Mouse (Mus musculus) stomach, postnatal 0 days (tissue): ENCODE measurements around the gene Cldn11. TPM values are rescaled to one million over a fixed set of nuclear protein-coding genes. Genes with fewer than 3 reads are reported as not detected.

Experiments
- ATAC-seq: fragments of 200-750 bp; cut with Nextera tagmentation; 2 replicates; pipeline ENCODE4 v1.8.0; 2017; ENCODE audit not compliant: low FRiP score, low TSS enrichment
- DNase-seq: peaks from one replicate; pipeline ENCODE4 v3.0.0-alpha.2; 2016; ENCODE audit warnings: low spot score
- H3K27ac ChIP-seq: fragments of 300-500 bp; sonication (generic); replicated peaks from 2 replicates; pipeline ENCODE4 v1.5.1; 2014; ENCODE audit warnings: mild to moderate bottlenecking, control low read depth
- H3K27me3 ChIP-seq: fragments of 300-500 bp; sonication (generic); 2 replicates; pipeline ENCODE4 v1.6.1; 2014; ENCODE audit warnings: low read length; ENCODE audit not compliant: control insufficient read depth, insufficient read depth
- H3K36me3 ChIP-seq: fragments of 300-500 bp; sonication (generic); 2 replicates; pipeline ENCODE4 v1.6.1; 2014; ENCODE audit warnings: low read length, mixed read lengths; ENCODE audit not compliant: control insufficient read depth, insufficient read depth
- H3K4me1 ChIP-seq: fragments of 300-500 bp; sonication (generic); replicated peaks from 2 replicates; pipeline ENCODE4 v1.6.1; 2014; ENCODE audit warnings: antibody characterized with exemption; ENCODE audit not compliant: control insufficient read depth, insufficient read depth
- H3K4me2 ChIP-seq: fragments of 300-500 bp; sonication (generic); replicated peaks from 2 replicates; pipeline ENCODE4 v1.6.1; 2014; ENCODE audit warnings: low read depth, mild to moderate bottlenecking, control low read depth, moderate library complexity
- H3K4me3 ChIP-seq: fragments of 300-500 bp; sonication (generic); 2 replicates; pipeline ENCODE4 v1.5.1; 2014; ENCODE audit warnings: low read depth, low read length, control low read depth
- H3K9ac ChIP-seq: fragments of 300-500 bp; sonication (generic); 2 replicates; pipeline ENCODE4 v1.6.1; 2014; ENCODE audit warnings: mild to moderate bottlenecking, low read length, control low read depth, mixed read lengths
- H3K9me3 ChIP-seq: fragments of 300-500 bp; sonication (generic); 2 replicates; pipeline ENCODE4 v1.6.1; 2016; ENCODE audit warnings: low read length; ENCODE audit not compliant: control insufficient read depth
- CTCF ChIP-seq: IDR thresholded peaks from 2 replicates; pipeline ENCODE4 v1.5.1; 2016; ENCODE audit warnings: antibody characterized with exemption, low read depth, mild to moderate bottlenecking, moderate library complexity
- EP300 ChIP-seq: optimal IDR thresholded peaks from 2 replicates; pipeline ENCODE3; 2016; ENCODE audit warnings: antibody characterized with exemption
- WGBS: fragments of 180-500 bp; shearing (Covaris S2); extraction: QIAGEN DNeasy Blood & Tissue Kit; methylation state at CpG from one replicate; pipeline ENCODE4 v1.1.7; 2014; 5-methylcytosine and 5-hydroxymethylcytosine counted together
- polyA plus RNA-seq: library from polyadenylated mRNA; unstranded; fragments of >200 nt; fragmentation: Nextera tagmentation; extraction: Ambion mirVana; gene quantifications from 2 replicates; pipeline ENCODE4 v1.2.1, GENCODE M21; 2015

Cldn11 gene
- polyA plus RNA-seq, 1 experiment from 2014 or later, result 0.50 TPM

DNA sequence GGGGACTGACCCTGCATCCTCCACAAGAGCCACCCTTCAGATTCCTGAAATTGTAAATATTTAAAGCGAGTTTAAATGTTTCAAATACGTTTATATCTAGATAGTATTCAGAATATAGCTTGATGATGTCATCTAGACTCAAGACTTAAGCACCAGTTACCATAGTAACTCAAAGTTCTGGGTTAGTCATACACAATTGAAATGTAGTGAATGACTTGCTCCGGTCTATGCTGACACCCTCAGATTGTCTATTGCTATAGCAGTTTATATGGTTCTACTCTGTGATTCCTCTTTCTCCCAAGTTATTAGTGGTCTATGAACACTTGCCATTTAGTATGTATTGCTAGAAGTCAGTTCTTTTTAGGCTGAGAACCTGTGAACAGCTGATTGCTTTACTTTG lies 40.6 kb upstream of the Cldn11 start:
- Histone ChIP-seq H3K4me3 (no peak overlapping the region), H3K4me1 (no peaks in the 10 kb centered on the region), H3K9ac (no peak overlapping the region), H3K27ac (no peak overlapping the region), H3K9me3 (no peaks in the 10 kb centered on the region), H3K4me2 (no peak overlapping the region), H3K36me3 (peaks cover 3% of the 10 kb centered on the region; the same call in 1 of the 2 replicates), H3K27me3 (no peaks in the 10 kb centered on the region)
- ATAC-seq (peak; percentile 75), DNase-seq (no peak)
- TF ChIP-seq EP300 (no peak), CTCF (peak; percentile 68)
- WGBS, result 34% methylated on average over 3 of the region's 3 CpGs

DNA sequence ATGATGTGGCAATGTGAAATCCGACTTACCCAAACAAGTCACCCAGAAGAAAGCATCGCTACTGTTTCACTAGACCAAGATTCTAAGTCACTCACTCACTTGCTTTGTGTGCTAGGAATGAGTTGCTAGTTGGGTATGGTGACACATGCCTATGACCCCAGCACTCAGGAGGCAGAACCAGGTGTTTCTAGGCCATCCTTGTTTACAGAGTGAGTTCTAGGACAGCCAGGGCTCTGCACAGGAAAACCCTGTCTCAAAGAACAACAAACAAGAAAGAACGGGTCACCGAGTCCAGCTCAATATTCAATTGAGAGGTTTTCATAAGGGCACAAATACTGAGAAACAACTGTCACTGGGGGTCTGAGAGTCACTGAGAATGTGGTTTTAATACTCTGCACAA lies 26.6 kb upstream of the Cldn11 start:
- H3K4me2 ChIP-seq, result no peak overlapping the region
- DNase-seq (no peak), ATAC-seq (no peak)
- no peak overlapping the region for H3K4me3 ChIP-seq
- TF ChIP-seq EP300 (no peak), CTCF (no peak)
- H3K9me3 ChIP-seq, result no peaks in the 10 kb centered on the region
- no peak overlapping the region for H3K9ac ChIP-seq
- no peaks in the 10 kb centered on the region for H3K27me3 ChIP-seq
- WGBS, result 77% methylated on average over 4 of the region's 4 CpGs
- peaks cover 2% of the 10 kb centered on the region; the same call in 1 of the 2 replicates for H3K36me3 ChIP-seq
- no peaks in the 10 kb centered on the region for H3K4me1 ChIP-seq
- H3K27ac ChIP-seq, result no peak overlapping the region

DNA sequence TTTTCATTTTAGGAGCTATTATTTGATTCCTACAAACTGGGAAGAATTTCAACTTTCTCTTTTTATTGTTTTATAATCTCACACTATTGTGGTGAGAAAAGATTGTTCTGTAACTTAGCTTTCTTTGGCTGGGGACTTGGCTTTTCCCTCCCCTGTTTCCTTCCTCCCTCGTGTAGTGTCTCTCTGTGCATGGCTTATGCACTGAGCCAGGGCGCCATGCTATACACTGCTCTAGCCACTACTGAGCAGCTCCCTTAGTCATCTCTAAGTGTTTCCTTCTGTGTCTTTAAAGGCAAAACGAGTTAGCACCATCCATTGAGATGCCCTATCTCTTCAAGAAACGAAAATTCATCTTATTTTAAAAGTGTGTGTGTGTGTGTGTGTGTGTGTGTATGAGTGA lies 23.4 kb upstream of the Cldn11 start:
- DNase-seq (no peak), ATAC-seq (no peak)
- H3K4me2 ChIP-seq, result no peak overlapping the region
- no peak overlapping the region for H3K27ac ChIP-seq
- WGBS, result 65% methylated on average over 4 of the region's 4 CpGs
- no peaks in the 10 kb centered on the region; the same call in 1 of the 2 replicates for H3K36me3 ChIP-seq
- no peak overlapping the region for H3K9ac ChIP-seq
- H3K9me3 ChIP-seq, result no peaks in the 10 kb centered on the region
- no peaks in the 10 kb centered on the region for H3K27me3 ChIP-seq
- no peak overlapping the region for H3K4me3 ChIP-seq
- no peaks in the 10 kb centered on the region for H3K4me1 ChIP-seq
- TF ChIP-seq CTCF (no peak), EP300 (no peak)

DNA sequence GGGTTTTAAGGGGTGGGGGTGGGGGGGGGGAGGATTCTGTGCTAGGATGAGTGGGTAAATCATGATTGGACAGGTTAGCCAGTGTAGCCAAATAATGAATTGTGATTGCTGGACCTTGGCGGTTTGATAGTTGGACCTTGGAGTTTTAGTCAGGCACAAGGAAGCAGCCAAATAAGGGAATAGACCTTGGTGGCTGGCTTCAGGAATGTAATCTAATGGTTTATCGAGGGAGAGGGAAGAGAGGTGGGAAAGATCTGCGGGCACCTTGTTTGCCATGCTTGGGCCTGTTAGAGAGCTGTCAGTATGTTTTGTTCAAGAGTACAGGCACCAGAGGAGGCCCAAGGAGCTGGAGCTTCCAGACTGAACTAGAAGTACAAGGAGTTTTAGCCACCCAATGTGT lies 22.9 kb upstream of the Cldn11 start:
- no peak for DNase-seq
- WGBS, result 65% methylated on average over 3 of the region's 3 CpGs
- TF ChIP-seq CTCF (no peak), EP300 (no peak)
- H3K9me3 ChIP-seq, result no peaks in the 10 kb centered on the region
- ATAC-seq, result no peak
- H3K36me3 ChIP-seq, result no peaks in the 10 kb centered on the region
- H3K4me1 ChIP-seq, result no peaks in the 10 kb centered on the region
- H3K4me2 ChIP-seq, result no peak overlapping the region
- no peaks in the 10 kb centered on the region for H3K27me3 ChIP-seq
- no peak overlapping the region for H3K27ac ChIP-seq
- H3K9ac ChIP-seq, result no peak overlapping the region
- no peak overlapping the region for H3K4me3 ChIP-seq

DNA sequence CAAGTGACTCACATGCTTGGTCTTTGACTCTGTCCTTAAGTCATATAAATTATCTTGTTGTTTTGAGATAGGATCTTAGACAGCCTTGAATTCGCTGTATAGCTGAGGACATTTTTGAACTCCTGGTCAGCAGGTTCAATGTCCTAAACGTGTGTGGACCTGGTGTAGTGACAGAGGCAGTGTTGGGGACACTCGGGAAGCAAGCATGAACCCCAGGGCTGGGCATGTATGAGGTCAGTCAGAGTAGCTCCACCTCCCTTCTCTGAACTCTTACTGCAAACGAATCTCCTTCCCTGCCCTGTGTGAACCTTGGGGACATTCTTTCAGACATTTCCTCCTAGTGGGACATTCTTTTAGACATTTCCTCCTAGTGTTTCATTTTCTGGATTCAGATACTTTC lies 20.0 kb upstream of the Cldn11 start:
- H3K27ac ChIP-seq, result no peak overlapping the region
- ATAC-seq (peak; percentile 73), DNase-seq (no peak)
- H3K9ac ChIP-seq, result no peak overlapping the region
- H3K4me3 ChIP-seq, result no peak overlapping the region
- TF ChIP-seq EP300 (no peak), CTCF (no peak)
- H3K27me3 ChIP-seq, result no peaks in the 10 kb centered on the region
- no peaks in the 10 kb centered on the region for H3K9me3 ChIP-seq
- H3K4me1 ChIP-seq, result no peaks in the 10 kb centered on the region
- H3K4me2 ChIP-seq, result no peak overlapping the region
- whole genome bisulfite sequencing, result 29% methylated on average over 4 of the region's 4 CpGs
- H3K36me3 ChIP-seq, result no peaks in the 10 kb centered on the region

DNA sequence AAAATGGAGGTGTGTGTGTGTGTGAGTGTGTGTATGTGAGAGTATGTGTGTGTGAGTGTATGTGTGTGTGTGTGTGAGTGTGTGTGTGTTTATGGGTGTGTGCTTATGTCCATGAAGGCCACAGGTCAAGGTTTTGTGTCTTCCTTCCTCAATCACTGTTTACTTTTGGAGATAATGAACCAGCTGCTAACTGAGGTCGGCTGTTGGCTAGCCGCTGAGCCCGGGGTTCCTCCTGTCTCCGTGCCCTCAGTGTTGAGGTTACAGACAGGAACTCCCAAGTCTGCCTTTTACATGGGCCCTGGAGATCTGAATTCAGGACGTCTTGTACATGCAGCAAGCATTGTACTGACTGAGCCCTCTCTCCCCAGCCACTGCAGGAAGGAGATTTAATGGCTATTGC lies 16.1 kb upstream of the Cldn11 start:
- WGBS, result 13% methylated on average over 5 of the region's 5 CpGs
- ATAC-seq (peak; percentile 34), DNase-seq (peak; percentile 30)
- Histone ChIP-seq H3K36me3 (no peaks in the 10 kb centered on the region), H3K9me3 (no peaks in the 10 kb centered on the region), H3K27me3 (no peaks in the 10 kb centered on the region), H3K4me1 (no peaks in the 10 kb centered on the region), H3K27ac (0 out of 2 replicates have a peak overlapping the region, but pooled peaks have one; percentile 53), H3K9ac (no peak overlapping the region), H3K4me2 (no peak overlapping the region), H3K4me3 (no peak overlapping the region)
- TF ChIP-seq EP300, result no peak
- TF ChIP-seq CTCF, result no peak
